Mouse (Mus musculus): ENCODE results near the gene Pdgfa. TPM values are rescaled to one million over a fixed set of nuclear protein-coding genes. Genes with fewer than 3 reads are reported as not detected.

Gene Pdgfa
- polyA plus RNA-seq, 1 experiment from 2014 or later = 53.2 TPM

DNA sequence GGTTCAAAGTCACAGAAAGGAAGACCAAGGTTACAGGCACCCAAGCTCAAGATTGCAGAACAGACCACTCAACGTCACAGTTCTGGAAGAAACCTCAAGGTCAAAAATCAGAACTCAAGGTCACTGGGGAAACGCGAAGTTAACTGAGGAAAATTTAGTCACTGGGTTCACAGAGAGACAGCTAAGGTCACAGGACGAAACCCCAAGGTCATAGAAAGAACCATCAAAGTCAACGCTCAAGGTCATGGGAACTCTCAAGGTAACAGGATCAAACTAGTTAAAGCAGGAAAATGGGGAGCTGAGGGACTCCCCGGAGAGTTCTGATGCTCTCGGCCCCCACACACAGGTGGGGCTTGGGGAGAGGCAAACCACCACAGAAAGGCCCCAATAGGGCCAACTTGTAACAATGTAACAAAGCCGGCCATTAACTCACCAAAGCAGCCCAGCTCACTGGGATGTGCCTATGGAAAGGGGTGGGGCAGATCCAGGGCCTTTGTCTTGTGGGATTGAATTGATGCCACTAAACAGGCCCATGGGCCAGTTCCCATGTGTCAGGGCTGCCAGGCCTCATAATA is 22.2 kb downstream of the Pdgfa start:
- WGBS = 88% methylated on average over 8 of the region's 8 CpGs
- H3K36me3 ChIP-seq = peaks cover 23% of the 10 kb centered on the region
- H3K27me3 ChIP-seq = no peaks in the 10 kb centered on the region
- H3K4me2 ChIP-seq = no peak overlapping the region
- no peak overlapping the region for H3K27ac ChIP-seq
- H3K9me3 ChIP-seq = no peaks in the 10 kb centered on the region
- no peak overlapping the region for H3K9ac ChIP-seq
- peaks cover 34% of the 10 kb centered on the region for H3K4me1 ChIP-seq
- H3K4me3 ChIP-seq = no peak overlapping the region
- ATAC-seq (ENCODE audit: borderline replicate concordance, extremely low read depth, low FRiP score, low TSS enrichment) = no peak

DNA sequence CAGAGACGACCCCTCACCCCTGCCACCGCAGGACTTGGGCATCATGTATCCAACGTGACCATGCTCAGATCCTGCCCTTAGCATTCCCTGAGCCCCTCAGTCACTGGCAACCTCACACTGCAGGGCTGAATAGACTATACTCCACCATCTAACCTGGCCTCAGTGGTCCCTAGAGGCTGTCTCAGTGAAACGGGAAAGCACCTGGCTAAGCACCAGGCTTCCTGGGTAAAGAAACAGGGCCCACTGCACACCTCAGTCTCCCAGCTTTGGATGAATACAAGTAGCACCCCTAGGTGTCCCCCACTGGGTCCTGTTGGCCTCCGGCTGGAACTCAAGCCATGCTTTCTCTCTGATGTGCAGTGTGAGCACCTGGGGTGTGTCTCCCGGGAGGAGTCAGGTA is 23.7 kb downstream of the Pdgfa start:
- Histone ChIP-seq H3K4me2 (no peak overlapping the region), H3K9ac (no peak overlapping the region), H3K4me1 (peaks cover 29% of the 10 kb centered on the region), H3K4me3 (no peak overlapping the region), H3K27me3 (no peaks in the 10 kb centered on the region), H3K9me3 (no peaks in the 10 kb centered on the region), H3K36me3 (peaks cover 16% of the 10 kb centered on the region), H3K27ac (no peak overlapping the region)
- 68% methylated on average over 6 of the region's 6 CpGs for WGBS
- ATAC-seq (ENCODE audit: borderline replicate concordance, extremely low read depth, low FRiP score, low TSS enrichment) = no peak

DNA sequence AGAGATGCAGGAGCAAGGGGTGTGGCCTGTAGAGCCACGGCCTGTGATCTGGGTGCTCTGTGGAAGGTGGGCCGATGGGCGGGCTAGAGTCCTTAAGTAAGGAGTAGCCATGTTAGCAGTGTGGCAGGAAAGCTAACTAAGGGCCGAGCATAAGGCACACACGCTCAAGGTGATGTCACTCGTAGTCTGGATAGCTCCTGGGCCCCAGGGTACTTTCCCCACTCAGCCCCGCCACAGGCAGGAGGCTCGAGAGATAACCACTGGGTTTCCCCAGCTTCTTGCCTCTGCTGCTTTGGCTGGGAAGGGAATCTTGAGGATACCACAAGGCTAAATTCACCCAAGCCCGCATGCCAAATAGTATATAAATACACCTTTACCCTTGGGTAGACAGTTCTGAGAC is 25.8 kb downstream of the Pdgfa start:
- Histone ChIP-seq H3K27ac (peak overlapping the region; percentile 97), H3K27me3 (no peaks in the 10 kb centered on the region), H3K4me3 (no peak overlapping the region), H3K9me3 (no peaks in the 10 kb centered on the region), H3K9ac (no peak overlapping the region), H3K4me1 (peaks cover 32% of the 10 kb centered on the region), H3K4me2 (no peak overlapping the region), H3K36me3 (0 out of 2 replicates have a peak, but pooled peaks cover 6% of the 10 kb centered on the region)
- ATAC-seq (ENCODE audit: borderline replicate concordance, extremely low read depth, low FRiP score, low TSS enrichment) = no peak
- WGBS = 56% methylated on average over 9 of the region's 9 CpGs

DNA sequence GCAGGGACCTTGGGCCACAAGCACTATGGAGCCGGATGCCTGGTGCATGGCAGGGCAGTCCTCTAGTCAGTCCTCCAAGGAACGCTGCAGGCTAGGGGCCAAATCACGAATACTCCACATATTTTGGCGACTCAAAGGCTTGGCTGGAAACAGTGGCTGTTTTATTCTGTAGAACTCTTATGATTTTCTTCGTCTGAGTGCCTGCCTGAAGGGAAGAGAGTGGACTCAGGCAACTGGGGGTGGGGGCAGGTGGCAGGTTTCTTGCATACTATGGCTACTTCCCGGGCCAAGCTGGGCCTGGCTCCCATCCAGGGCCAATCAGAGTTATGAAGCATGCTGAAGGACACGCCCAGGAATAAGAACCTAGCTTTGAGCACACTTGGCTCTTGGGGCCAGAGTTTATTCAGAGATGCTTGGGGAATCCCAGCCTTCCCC is 27.1 kb downstream of the Pdgfa start:
- peak overlapping the region; percentile 97 for H3K27ac ChIP-seq
- no peaks in the 10 kb centered on the region for H3K9me3 ChIP-seq
- no peak overlapping the region for H3K9ac ChIP-seq
- no peak overlapping the region; the same call in 1 of the 2 replicates for H3K4me2 ChIP-seq
- no peaks in the 10 kb centered on the region for H3K36me3 ChIP-seq
- no peaks in the 10 kb centered on the region for H3K27me3 ChIP-seq
- H3K4me1 ChIP-seq = peaks cover 46% of the 10 kb centered on the region
- H3K4me3 ChIP-seq = no peak overlapping the region
- peak; percentile 80 for ATAC-seq (ENCODE audit: borderline replicate concordance, extremely low read depth, low FRiP score, low TSS enrichment)
- 24% methylated on average over 7 of the region's 7 CpGs for WGBS

DNA sequence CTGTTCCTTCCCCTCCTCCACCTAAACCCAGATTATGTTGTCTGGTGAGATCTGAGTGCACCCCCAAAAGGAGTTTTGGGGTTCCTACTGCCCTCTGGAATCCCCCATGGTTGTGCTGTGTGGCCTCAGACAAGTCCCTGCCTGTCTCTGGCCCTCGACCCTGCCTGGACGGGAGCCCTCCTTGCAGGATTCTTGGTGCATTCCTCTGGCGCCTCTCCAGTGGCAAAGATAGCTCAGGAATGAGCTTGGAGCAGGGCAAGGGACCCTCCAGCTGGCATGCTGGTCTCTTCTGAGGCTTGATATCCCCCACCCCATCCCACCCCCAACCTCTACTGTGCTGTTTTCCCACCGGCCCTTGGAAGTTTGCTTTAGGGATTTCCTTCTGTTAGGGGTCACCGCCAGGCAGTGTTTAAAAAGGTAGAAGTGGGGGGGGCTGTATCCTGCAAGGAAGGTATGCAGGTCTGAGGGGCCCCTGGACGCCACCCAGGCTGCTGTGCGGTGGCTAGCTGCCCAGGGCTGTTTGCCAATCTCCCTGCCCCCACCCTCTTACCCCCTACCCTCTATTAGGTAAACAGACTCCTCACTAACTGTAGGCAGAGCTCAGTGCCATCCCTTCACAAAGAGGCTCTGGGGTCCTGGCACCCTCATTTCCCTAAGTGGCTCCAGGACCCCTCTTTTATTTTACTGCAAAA is 31.0 kb downstream of the Pdgfa start:
- H3K27ac ChIP-seq = peak overlapping the region; percentile 79
- H3K4me1 ChIP-seq = peaks cover 40% of the 10 kb centered on the region
- WGBS = 18% methylated on average over 7 of the region's 7 CpGs
- ATAC-seq (ENCODE audit: borderline replicate concordance, extremely low read depth, low FRiP score, low TSS enrichment) = peak; percentile 27
- H3K4me3 ChIP-seq = no peak overlapping the region
- H3K9me3 ChIP-seq = no peaks in the 10 kb centered on the region
- 0 out of 2 replicates have a peak overlapping the region, but pooled peaks have one; percentile 8 for H3K4me2 ChIP-seq
- no peaks in the 10 kb centered on the region for H3K27me3 ChIP-seq
- H3K9ac ChIP-seq = no peak overlapping the region
- no peaks in the 10 kb centered on the region for H3K36me3 ChIP-seq

DNA sequence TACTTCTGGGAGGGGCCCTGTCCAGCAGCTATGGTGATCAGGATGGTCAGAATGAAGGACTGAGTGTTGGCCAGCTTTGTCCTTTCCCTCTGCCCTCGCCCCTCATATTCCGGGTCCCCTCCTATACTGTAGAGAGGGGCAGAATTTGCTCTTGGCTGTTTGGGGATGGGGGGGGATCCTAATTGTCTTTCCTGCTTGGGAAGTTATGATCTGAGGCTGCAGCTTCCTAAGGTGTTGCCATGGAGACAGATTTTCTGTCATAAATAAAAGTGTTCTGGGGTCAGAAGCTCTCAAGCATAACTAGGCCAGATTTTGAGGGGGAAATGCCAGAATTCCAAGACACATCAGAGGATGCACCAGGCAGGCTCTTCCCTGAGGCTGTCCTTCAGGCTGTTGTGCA is 31.6 kb downstream of the Pdgfa start:
- Histone ChIP-seq H3K36me3 (no peaks in the 10 kb centered on the region), H3K4me2 (0 out of 2 replicates have a peak overlapping the region, but pooled peaks have one; percentile 8), H3K4me3 (no peak overlapping the region), H3K9me3 (no peaks in the 10 kb centered on the region), H3K4me1 (peaks cover 35% of the 10 kb centered on the region), H3K27ac (peak overlapping the region; percentile 79), H3K27me3 (no peaks in the 10 kb centered on the region), H3K9ac (no peak overlapping the region)
- no peak for ATAC-seq (ENCODE audit: borderline replicate concordance, extremely low read depth, low FRiP score, low TSS enrichment)
- WGBS = 66% methylated on average over 2 of the region's 2 CpGs

DNA sequence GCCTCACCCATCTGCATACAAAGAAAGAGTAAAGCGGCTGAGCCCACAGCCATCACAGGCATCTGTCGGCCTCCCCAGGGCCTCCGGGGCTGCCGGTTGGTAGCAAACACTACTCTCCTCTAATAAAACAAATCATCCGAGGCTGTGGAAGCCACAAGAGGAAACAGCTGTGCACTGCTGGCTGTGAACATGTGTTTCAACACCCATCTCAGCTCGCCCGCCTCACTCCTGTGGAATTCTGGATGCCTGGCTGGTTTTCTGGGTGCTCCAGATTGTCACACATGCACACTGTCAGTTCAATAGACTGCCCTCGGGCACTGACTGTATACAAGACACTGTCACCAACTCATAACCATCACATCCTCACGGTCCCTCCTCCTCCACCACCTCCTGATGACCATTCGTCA is 40.7 kb downstream of the Pdgfa start:
- no peaks in the 10 kb centered on the region for H3K36me3 ChIP-seq
- H3K27ac ChIP-seq = no peak overlapping the region
- WGBS = 12% methylated on average over 10 of the region's 10 CpGs
- ATAC-seq (ENCODE audit: borderline replicate concordance, extremely low read depth, low FRiP score, low TSS enrichment) = peak; percentile 55
- H3K9ac ChIP-seq = no peak overlapping the region
- H3K4me2 ChIP-seq = no peak overlapping the region
- H3K4me3 ChIP-seq = no peak overlapping the region
- H3K27me3 ChIP-seq = peaks cover 2% of the 10 kb centered on the region
- H3K9me3 ChIP-seq = no peaks in the 10 kb centered on the region
- peaks cover 23% of the 10 kb centered on the region for H3K4me1 ChIP-seq

DNA sequence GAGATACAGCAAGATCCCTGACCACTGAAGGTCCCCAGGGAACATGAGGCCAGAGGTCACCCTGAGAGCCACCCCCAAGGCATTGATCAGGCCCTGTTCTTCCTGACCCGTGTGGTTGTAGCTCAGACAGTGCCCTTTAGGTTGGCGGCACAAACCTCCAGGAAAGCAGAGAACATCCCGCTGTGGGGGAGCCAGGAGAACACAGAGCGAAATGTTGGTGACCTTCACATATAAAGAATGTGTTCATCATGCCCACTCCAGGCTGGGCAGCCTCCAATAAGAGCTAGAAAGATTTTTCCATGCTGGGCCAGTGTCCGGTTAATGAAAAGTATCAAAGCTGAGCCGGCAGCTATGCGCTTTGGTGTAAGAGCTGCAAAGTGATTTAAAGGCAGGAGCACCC is 43.2 kb downstream of the Pdgfa start:
- Histone ChIP-seq H3K9me3 (no peaks in the 10 kb centered on the region), H3K27me3 (peaks cover 5% of the 10 kb centered on the region), H3K4me3 (no peak overlapping the region), H3K4me1 (peaks cover 42% of the 10 kb centered on the region), H3K36me3 (no peaks in the 10 kb centered on the region), H3K9ac (no peak overlapping the region), H3K4me2 (no peak overlapping the region), H3K27ac (no peak overlapping the region)
- ATAC-seq (ENCODE audit: borderline replicate concordance, extremely low read depth, low FRiP score, low TSS enrichment) = no peak
- WGBS = 88% methylated on average over 7 of the region's 7 CpGs

DNA sequence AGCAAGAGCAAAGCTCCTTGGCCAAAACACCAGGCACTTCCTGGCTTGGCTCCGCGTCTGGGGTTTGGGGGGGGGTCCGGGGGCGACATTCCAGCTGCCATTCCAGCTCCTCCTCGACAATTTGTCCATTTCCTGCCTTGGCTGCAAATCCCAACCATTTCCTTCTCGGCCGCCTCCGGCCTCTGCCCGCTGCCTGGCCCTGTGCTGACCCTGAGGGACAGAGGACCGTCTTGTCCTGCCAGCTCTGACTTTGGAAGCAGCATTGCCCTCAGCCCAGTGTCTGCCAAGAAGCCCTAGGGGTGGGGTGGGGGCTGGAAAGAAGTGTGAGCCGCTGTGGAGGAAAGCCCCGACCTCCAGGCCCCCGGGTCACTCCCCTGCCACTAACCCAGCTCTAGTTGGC is 44.2 kb downstream of the Pdgfa start:
- Histone ChIP-seq H3K9ac (no peak overlapping the region), H3K4me3 (no peak overlapping the region), H3K36me3 (no peaks in the 10 kb centered on the region), H3K27me3 (peaks cover 5% of the 10 kb centered on the region; the same call in 1 of the 2 replicates), H3K4me2 (no peak overlapping the region), H3K9me3 (no peaks in the 10 kb centered on the region), H3K4me1 (peaks cover 52% of the 10 kb centered on the region), H3K27ac (no peak overlapping the region)
- 31% methylated on average over 13 of the region's 13 CpGs for WGBS
- no peak for ATAC-seq (ENCODE audit: borderline replicate concordance, extremely low read depth, low FRiP score, low TSS enrichment)

DNA sequence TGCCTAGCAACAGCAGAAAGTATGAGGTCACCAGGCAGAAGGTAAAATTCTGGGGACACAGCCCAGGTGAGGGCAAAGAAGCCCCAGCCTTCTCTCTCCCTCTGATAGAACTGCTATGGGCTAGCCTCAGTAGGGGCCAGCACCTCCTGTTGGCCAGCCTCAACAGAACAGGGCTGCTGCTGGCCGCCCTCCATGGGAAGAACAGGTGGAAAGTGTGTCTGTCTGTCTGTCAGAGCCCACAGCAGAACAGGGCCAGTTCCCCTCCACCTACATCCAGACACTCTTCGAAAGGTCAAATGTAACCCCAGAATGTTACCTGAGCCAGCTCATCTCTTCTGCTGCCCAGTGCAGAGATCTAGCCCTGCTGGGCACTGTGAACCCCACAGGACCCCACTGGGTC is 45.9 kb downstream of the Pdgfa start:
- Histone ChIP-seq H3K9ac (no peak overlapping the region), H3K27ac (no peak overlapping the region), H3K4me2 (no peak overlapping the region), H3K36me3 (no peaks in the 10 kb centered on the region), H3K4me1 (peaks cover 63% of the 10 kb centered on the region), H3K4me3 (no peak overlapping the region), H3K27me3 (peaks cover 5% of the 10 kb centered on the region; the same call in 1 of the 2 replicates), H3K9me3 (no peaks in the 10 kb centered on the region)
- no peak for ATAC-seq (ENCODE audit: borderline replicate concordance, extremely low read depth, low FRiP score, low TSS enrichment)
- WGBS = 86% methylated on average over 2 of the region's 2 CpGs

DNA sequence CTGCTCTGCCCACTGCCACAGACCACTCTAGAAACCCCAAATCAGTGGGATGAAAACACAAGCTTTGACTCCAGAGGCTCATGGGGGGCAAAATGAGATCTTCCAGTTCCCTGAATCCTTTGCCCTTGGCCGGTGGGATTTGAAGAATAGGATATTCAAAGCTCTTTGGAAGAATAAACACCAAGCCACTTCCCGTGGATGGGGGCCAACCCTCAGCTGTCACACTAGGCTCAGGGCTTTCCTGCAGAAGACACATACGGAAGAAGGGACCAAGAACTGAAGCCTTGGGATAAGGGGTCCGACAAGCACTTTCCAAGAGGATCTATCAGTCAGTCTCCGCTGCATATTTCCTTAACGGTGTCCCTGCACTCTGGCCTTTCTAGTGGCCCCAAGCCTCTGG is 48.0 kb downstream of the Pdgfa start:
- no peak overlapping the region for H3K4me3 ChIP-seq
- peaks cover 69% of the 10 kb centered on the region for H3K4me1 ChIP-seq
- H3K27me3 ChIP-seq = peaks cover 5% of the 10 kb centered on the region; the same call in 1 of the 2 replicates
- no peak for ATAC-seq (ENCODE audit: borderline replicate concordance, extremely low read depth, low FRiP score, low TSS enrichment)
- no peak overlapping the region for H3K4me2 ChIP-seq
- WGBS = 35% methylated on average over 6 of the region's 6 CpGs
- no peak overlapping the region for H3K9ac ChIP-seq
- H3K9me3 ChIP-seq = no peaks in the 10 kb centered on the region
- H3K27ac ChIP-seq = peak overlapping the region; percentile 79
- H3K36me3 ChIP-seq = no peaks in the 10 kb centered on the region

Data from lung, embryonic 15.5 days (tissue).